Mouse (Mus musculus) forebrain, postnatal 0 days (tissue): ENCODE results near the gene Ptgdr. TPM values are rescaled to one million over a fixed set of nuclear protein-coding genes. Genes with fewer than 3 reads are reported as not detected.
"Not testable (repeated sequence)": the region's sequence is repeated elsewhere in the genome, so short reads cannot be mapped to it uniquely, and the experiment has no call there.

Experiments
- ATAC-seq: fragments of 200-750 bp; cut with Nextera tagmentation; 2 replicates; pipeline ENCODE4 v1.8.0; 2017; ENCODE audit warnings: mild to moderate bottlenecking, moderate library complexity
- DNase-seq: peaks from one replicate; pipeline ENCODE4 v3.0.0-alpha.2; 2015
- H3K27ac ChIP-seq: fragments of 300-500 bp; sonication (generic); 2 replicates; pipeline ENCODE4 v1.5.1; 2014; ENCODE audit warnings: low read depth, mild to moderate bottlenecking, antibody characterized with exemption, low read length, moderate library complexity, mixed read lengths
- H3K27me3 ChIP-seq: fragments of 300-500 bp; sonication (generic); 2 replicates; pipeline ENCODE4 v1.6.1; 2014; ENCODE audit warnings: mild to moderate bottlenecking, low read length, mixed read lengths; ENCODE audit not compliant: insufficient read depth
- H3K36me3 ChIP-seq: fragments of 300-500 bp; sonication (generic); 2 replicates; pipeline ENCODE4 v1.6.1; 2014; ENCODE audit warnings: mild to moderate bottlenecking, moderate library complexity; ENCODE audit not compliant: insufficient read depth
- H3K4me1 ChIP-seq: fragments of 300-500 bp; sonication (generic); 2 replicates; pipeline ENCODE4 v1.6.1; 2014; ENCODE audit warnings: antibody characterized with exemption; ENCODE audit not compliant: insufficient read depth
- H3K4me2 ChIP-seq: fragments of 300-500 bp; sonication (generic); 2 replicates; pipeline ENCODE4 v1.6.1; 2014; ENCODE audit warnings: low read depth, mild to moderate bottlenecking, moderate library complexity
- H3K4me3 ChIP-seq: fragments of 300-500 bp; sonication (generic); 2 replicates; pipeline ENCODE4 v1.5.1; 2014; ENCODE audit warnings: low read depth, low read length, mixed read lengths
- H3K9ac ChIP-seq: fragments of 300-500 bp; sonication (generic); 2 replicates; pipeline ENCODE4 v1.6.1; 2014; ENCODE audit warnings: mild to moderate bottlenecking
- H3K9me3 ChIP-seq: fragments of 300-500 bp; sonication (generic); 2 replicates; pipeline ENCODE4 v1.6.1; 2016; ENCODE audit warnings: low read length
- CTCF ChIP-seq: sonication (generic); IDR thresholded peaks from 2 replicates; pipeline ENCODE4 v1.5.1; 2016; ENCODE audit warnings: antibody characterized with exemption, control low read depth, low read depth
- WGBS: fragments of 180-500 bp; shearing (Covaris S2); extraction: QIAGEN DNeasy Blood & Tissue Kit; methylation state at CpG from one replicate; pipeline ENCODE4 v1.1.7; 2014; 5-methylcytosine and 5-hydroxymethylcytosine counted together
- polyA plus RNA-seq: library from polyadenylated mRNA; unstranded; fragments of >200 nt; fragmentation: Nextera tagmentation; extraction: Ambion mirVana; gene quantifications from 2 replicates; pipeline ENCODE4 v1.2.1, GENCODE M21; 2015
- total RNA-seq: library from RNA; depleted of rRNA; stranded (reverse); fragments of >200 nt; gene quantifications from 2 replicates; pipeline ENCODE4 v1.2.3, GENCODE M21; 2014

Gene Ptgdr
- total and polyA plus RNA-seq, 2 experiments from 2014 or later, result 0.69 to 2.2 TPM

- 44% methylated on average over 4 of the region's 4 CpGs for WGBS
- Histone ChIP-seq H3K4me1 (no peaks in the 10 kb centered on the region), H3K4me3 (no peak overlapping the region), H3K27ac (no peak overlapping the region), H3K9ac (no peak overlapping the region), H3K36me3 (no peaks in the 10 kb centered on the region), H3K9me3 (no peaks in the 10 kb centered on the region), H3K27me3 (peaks cover 11% of the 10 kb centered on the region), H3K4me2 (no peak overlapping the region)
- ATAC-seq (no peak), DNase-seq (no peak)
- no peak for TF ChIP-seq CTCF
Measured at GRCm38 (mm10) chr14:44863086-44863485, 3.9 kb upstream of the Ptgdr start.

GRCm38 (mm10) chr14:44861161-44861560 is 2.0 kb upstream of the Ptgdr start:
- Histone ChIP-seq H3K36me3 (no peaks in the 10 kb centered on the region), H3K27ac (no peak overlapping the region), H3K9me3 (no peaks in the 10 kb centered on the region), H3K4me3 (no peak overlapping the region), H3K27me3 (peaks cover 12% of the 10 kb centered on the region), H3K4me2 (no peak overlapping the region), H3K4me1 (no peaks in the 10 kb centered on the region), H3K9ac (no peak overlapping the region)
- TF ChIP-seq CTCF, result no peak
- 48% methylated on average over 3 of the region's 3 CpGs for WGBS
- ATAC-seq, result no peak
- no peak for DNase-seq

- peak overlapping the region; percentile 47 for H3K4me2 ChIP-seq
- TF ChIP-seq CTCF, result no peak
- H3K9ac ChIP-seq, result no peak overlapping the region
- H3K9me3 ChIP-seq, result no peaks in the 10 kb centered on the region
- no peaks in the 10 kb centered on the region for H3K36me3 ChIP-seq
- H3K4me1 ChIP-seq, result no peaks in the 10 kb centered on the region
- peaks cover 12% of the 10 kb centered on the region for H3K27me3 ChIP-seq
- peak overlapping the region; percentile 35 for H3K4me3 ChIP-seq
- no peak overlapping the region for H3K27ac ChIP-seq
- ATAC-seq (peak; percentile 23; the same call in 1 of the 2 replicates), DNase-seq (no peak)
- WGBS, result 6% methylated on average over 12 of the region's 12 CpGs
Measured at GRCm38 (mm10) chr14:44858372-44858771, 803 bp downstream of the Ptgdr start.

GRCm38 (mm10) chr14:44850637-44851036 is 8.5 kb downstream of the Ptgdr start:
- H3K4me2 ChIP-seq, H3K4me3 ChIP-seq, H3K4me1 ChIP-seq, H3K27ac ChIP-seq, DNase-seq, H3K27me3 ChIP-seq, H3K9me3 ChIP-seq, H3K36me3 ChIP-seq, H3K9ac ChIP-seq: not testable (repeated sequence)
- TF ChIP-seq CTCF, result peak; percentile 51
- peak; percentile 45; the same call in 1 of the 2 replicates for ATAC-seq
- 4% methylated on average over 3 of the region's 3 CpGs for WGBS

GRCm38 (mm10) chr14:44847740-44848139 is 11.4 kb downstream of the Ptgdr start:
- 87% methylated on average over 2 of the region's 2 CpGs for WGBS
- no peak overlapping the region for H3K4me3 ChIP-seq
- no peak overlapping the region for H3K27ac ChIP-seq
- TF ChIP-seq CTCF, result no peak
- no peaks in the 10 kb centered on the region for H3K9me3 ChIP-seq
- no peak overlapping the region for H3K9ac ChIP-seq
- no peak overlapping the region for H3K4me2 ChIP-seq
- H3K27me3 ChIP-seq, result no peaks in the 10 kb centered on the region
- ATAC-seq (no peak), DNase-seq (no peak)
- no peaks in the 10 kb centered on the region for H3K36me3 ChIP-seq
- no peaks in the 10 kb centered on the region for H3K4me1 ChIP-seq

GRCm38 (mm10) chr14:44846558-44847263 is 12.5 kb downstream of the Ptgdr start:
- H3K36me3 ChIP-seq, result no peaks in the 10 kb centered on the region
- no peak overlapping the region for H3K27ac ChIP-seq
- no peak overlapping the region for H3K9ac ChIP-seq
- H3K4me1 ChIP-seq, result no peaks in the 10 kb centered on the region
- ATAC-seq, result no peak
- no peak overlapping the region for H3K4me3 ChIP-seq
- H3K27me3 ChIP-seq, result no peaks in the 10 kb centered on the region
- no peak for DNase-seq
- no peak overlapping the region for H3K4me2 ChIP-seq
- H3K9me3 ChIP-seq, result no peaks in the 10 kb centered on the region
- 74% methylated on average over 6 of the region's 6 CpGs for WGBS
- no peak for TF ChIP-seq CTCF

GRCm38 (mm10) chr14:44843768-44844755 is 15.1 kb downstream of the Ptgdr start:
- Histone ChIP-seq H3K4me2 (no peak overlapping the region), H3K9me3 (no peaks in the 10 kb centered on the region), H3K9ac (no peak overlapping the region), H3K36me3 (no peaks in the 10 kb centered on the region), H3K27me3 (no peaks in the 10 kb centered on the region), H3K4me3 (no peak overlapping the region), H3K4me1 (no peaks in the 10 kb centered on the region), H3K27ac (no peak overlapping the region)
- 38% methylated on average over 15 of the region's 15 CpGs for WGBS
- peak; percentile 21; the same call in 1 of the 2 replicates for TF ChIP-seq CTCF
- DNase-seq (no peak), ATAC-seq (peak; percentile 62)
